Mouse (Mus musculus): ENCODE measurements around the gene Zfr.

Gene Zfr

DNA sequence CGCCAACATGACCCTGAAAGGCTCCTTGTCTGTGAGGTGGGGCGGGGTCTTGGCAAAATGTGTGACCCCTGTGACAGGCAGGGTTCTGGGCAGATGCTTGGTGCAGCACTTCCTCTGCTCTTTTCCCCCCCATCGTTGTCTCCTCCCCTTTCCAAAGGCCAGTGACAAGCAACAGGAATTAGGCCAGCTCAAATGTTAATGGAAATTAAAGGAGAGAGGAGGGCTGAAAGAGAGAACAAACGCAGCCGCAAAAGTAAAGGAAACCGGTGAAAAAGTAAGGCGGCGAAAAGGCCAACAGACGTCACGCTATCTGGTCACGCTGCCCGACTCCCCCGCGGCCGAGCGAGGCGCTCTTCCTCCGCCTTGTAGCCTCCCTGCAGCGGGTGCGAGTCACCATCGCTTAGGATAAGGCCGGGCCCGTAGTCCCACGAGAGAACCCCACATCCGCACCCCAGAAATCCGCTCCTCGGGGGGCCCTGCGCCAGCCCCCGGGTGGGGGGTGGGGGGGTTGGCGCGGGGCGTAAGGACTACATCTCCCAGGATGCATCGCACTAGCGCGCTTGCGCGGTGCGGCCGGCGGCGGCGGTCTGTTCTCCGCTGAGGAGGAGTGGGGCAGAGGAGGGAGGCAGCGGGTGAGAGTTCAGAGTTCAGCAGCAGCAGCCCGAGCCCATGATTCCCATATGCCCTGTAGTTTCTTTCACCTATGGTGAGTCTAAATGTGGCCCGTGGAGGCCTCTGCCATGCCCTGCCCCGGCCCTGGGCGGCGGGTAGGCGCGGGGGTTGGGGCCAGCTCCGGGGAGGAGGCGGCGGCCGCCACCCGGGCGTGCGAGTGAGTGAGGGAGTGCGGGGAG, at the start of gene Zfr:
Gene Zfr, plus strand, starts transcription at position 590 of the 851 bp plus-strand sequence.
- DNase-seq (ENCODE audit: extremely low read depth, insufficient read length, low spot score): peak; percentile 92

DNA sequence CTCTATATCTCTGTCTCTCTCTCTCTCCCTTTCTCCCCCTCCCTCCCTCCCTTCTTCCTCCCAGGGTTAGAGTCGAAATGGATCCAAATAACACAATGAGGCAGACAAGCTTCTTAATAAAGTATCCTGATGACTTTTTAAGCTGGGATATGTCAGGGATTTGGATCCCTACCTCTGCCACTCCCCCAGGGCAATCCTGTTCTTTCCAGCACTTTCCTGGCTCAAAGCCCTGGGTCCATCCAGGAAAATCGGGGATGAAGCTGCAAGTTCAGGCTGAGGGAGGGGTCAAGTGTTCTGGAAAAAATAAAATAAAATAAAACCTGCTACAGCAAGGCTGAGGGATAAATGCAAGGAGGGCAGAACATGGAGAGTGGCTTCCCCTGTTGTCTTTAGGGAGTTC, 49.7 kb upstream of the Zfr start:
- DNase-seq (ENCODE audit: extremely low read depth, insufficient read length, low spot score): no peak

DNA sequence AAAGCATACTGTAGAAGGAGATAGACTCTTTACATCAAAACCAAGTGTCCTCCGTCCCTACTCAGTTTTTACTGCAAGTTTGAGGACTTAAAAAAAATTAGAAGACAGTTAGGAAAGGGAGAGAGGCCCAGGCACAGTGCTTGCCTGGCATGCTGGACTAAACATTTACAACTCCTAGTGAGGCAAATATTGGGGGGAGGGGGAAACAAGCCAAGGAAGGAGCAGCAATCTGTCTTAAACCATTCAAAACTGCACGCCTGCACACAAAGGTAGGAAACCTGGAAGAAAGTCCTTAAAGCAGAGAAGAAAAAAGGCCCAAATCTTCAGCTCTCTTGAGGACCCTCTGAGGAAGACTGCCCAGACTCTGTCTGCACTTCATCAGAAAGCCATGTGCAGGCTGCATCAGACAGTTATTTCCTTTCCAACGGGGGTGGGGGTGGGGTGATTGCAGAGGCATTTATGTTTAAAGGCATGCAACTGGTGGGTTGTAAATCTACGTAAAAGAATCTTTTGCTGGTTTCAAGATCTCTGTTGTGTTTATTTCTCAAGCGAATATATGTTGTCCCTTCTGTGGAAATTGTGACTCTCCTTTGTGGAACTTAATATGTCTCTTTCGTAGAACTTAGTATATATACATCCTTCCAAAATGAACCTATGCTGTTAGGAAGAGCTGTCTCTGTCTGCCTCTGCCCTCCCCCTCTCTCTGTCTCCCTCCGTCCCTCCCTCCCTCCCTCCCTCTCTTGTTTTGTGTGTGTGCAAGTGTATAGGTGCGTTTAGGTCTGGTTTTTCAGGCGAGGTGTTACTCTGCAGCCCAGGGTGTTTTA, 49.0 kb upstream of the Zfr start:
- no peak for DNase-seq (ENCODE audit: extremely low read depth, insufficient read length, low spot score)

DNA sequence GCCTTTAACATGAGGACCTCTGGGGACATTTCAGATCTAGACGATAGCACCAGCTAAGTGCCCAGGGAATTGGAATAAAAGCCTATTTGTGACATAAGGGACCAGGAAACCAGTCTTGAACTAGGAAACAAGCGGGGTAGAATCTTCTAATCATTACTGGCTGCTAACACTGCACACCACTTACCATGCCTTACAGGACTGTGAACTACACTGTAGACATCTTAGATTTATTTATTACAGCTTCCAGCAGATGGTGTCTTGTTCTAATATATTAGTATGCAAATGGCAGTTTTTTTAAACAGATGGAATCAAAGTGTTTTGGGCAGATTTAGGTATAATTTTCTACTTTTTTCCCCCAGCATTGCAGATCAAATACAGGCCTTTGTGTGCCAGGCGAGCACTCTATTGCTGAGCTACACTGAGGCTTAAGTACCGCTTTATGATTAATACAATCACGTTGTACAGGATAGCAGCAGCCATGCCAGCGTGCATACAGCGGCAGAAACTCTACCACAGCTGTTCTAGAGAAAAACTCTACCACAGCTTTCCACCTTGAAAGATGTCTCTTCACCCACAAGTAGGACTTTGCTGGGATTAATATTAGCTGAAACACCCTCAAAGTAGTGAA, 44.8 kb upstream of the Zfr start:
- no peak for DNase-seq (ENCODE audit: extremely low read depth, insufficient read length, low spot score)

DNA sequence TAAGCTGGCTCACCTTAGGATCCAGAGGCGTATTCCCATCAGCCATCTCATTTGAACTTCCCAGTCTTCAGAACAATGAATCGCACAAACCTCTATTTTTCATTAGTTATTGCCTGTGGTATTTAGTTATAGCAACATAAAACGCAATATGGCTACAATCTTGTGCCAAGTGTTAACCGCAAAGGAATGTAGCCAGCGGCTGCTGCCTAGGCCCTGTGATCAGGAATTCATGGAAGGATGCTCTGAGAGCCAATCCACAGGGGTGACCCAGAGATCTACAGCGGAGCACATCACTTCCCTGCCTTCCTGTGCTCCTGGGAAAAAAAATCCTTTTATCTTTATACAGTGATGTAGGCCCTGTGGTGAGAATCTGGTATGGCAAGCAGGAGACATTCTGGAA, 43.2 kb upstream of the Zfr start:
- DNase-seq (ENCODE audit: extremely low read depth, insufficient read length, low spot score): no peak

DNA sequence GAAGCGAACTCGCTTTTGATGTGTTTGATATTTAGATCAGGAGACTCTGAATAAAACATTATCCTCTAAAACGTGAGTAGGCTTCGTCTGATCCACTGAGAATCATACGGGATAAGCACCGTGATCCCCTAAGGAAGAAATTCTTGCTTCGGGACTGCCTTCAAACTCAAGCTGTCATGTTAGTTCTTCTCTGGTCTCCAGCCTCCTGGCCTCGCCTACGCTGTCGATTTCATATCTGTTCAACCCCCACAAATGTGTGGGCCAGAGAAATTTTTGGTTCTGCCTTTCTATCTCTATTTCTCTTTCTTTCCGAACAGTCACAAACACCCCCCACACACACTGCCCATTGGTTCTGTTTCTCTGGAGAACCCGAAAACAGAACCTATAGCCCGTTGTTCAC, 35.3 kb upstream of the Zfr start:
- no peak for DNase-seq (ENCODE audit: extremely low read depth, insufficient read length, low spot score)

DNA sequence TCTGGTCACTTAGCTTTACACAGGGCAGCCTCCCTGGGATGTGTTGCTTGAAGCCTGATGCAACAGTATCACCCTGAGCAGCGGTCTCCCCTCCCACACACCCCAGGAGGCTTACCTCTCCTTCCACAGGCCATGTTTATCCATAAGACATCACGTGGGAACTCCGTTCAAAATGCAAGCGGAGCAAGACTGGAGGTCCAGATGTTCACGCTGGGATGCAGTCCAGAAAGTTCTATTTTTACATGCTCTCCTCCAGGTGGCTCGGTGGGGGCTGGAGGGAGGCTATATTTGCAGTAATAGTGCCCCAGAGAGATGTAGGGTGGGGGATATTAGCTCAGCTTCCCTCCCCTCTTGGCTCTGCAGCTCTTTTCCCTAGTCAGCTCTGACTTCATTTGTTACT, 33.5 kb upstream of the Zfr start:
- no peak for DNase-seq (ENCODE audit: extremely low read depth, insufficient read length, low spot score)

DNA sequence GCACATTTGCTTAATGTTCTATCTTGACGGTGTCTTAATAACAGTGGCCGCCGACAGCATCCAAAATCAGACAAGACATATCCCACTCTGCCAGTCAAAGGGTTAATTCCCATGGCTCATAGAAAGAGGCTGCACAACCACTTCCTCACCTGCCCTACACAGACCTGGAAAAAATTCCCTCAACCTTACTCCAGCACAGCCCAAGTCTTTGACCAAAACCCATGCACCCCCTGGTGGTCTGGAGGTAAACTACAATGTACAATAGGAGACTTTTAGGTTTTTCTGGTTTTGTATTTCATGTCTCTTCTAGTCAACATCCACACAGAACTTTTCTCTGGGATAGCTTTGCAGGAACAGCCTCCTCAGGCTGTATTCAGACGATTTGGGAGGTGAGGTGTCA, 32.8 kb upstream of the Zfr start:
- no peak for DNase-seq (ENCODE audit: extremely low read depth, insufficient read length, low spot score)

DNA sequence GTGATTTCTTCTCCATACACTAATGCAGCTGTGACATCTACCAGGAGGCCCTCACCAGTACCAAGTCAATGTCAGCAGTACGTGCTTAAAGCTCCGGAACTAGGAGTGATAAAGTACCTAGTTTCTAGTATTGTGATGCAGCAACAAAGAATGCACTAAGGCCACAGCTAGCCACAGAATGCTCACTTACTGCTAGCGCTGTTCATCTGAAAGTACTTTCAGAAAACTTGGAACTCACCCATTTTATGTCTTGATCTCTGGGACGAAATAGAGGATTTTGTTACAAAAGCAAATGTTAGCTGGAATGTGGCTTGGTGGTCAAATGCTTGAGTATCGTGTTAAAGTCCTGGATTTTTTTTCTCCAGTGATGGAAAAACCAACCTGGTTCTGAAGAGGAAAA, 30.0 kb upstream of the Zfr start:
- no peak for DNase-seq (ENCODE audit: extremely low read depth, insufficient read length, low spot score)

DNA sequence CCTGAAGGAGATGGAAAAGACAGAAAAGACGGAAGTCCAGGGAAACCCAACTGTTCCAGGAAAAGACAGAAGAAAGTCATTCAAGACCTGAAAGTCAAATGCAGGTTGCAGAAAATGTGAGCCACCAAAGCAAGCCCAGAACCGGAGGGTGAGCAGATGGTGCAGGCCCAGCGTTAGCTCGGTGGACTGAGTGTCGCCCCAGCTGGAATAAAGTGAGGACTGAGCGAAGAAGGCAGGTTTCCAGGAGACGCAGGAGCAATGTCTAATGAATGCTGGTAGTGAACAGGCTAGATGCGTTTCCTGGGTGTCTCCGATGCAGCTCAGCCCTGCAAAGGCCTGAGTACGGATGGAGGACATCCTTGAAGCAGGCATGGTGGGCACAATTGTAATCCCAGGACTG, 29.5 kb upstream of the Zfr start:
- DNase-seq (ENCODE audit: extremely low read depth, insufficient read length, low spot score): no peak

DNA sequence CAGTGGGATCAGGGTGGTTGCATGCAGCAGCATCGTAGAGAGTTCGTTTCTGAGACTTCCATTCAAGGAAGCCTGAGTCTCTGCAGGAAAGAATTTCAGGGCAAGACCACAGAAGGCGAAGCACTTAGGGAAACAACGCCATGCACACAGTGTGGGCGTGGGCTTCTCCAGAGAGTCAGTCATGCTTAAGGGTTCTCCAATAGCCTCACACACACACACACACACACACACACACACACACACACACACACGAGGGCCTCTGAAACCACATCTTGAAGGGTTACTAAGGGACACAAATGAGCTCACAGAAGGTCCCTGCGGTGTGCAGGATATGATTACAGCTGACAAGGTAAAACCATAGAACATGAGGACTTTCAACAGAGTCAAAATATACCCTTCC, 27.5 kb upstream of the Zfr start:
- no peak for DNase-seq (ENCODE audit: extremely low read depth, insufficient read length, low spot score)

DNA sequence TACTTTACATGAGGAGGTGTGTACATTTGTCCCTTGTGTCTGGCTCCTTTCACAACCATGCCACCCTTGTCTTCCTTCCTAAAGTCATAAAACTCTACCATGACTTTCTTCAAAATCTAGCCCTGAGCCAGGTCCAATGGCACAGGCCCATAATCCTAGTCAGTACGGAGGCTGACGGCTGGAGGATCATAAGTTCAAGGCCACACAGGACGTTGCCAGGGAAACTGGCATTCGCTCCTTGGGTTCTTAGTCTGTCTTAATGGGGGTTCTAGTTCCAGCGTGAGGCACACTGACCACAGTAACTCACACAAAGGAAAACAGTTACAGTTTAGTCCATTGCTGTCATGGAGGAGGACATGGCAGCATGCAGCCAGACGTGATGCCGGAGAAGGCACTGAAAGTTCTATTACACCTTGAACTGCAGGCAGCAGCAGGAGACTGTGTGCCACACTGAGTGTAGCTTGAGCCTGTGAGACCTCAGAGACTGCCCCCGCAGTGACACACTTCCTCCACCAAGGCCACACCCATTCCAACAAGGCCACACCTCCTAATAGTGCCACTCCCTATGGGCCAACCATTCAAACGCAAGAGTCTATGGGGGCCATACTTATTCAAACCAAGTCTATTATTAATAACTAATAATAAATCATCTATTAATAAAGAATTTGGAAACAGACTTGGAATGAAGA, 26.5 kb upstream of the Zfr start:
- DNase-seq (ENCODE audit: extremely low read depth, insufficient read length, low spot score): no peak

DNA sequence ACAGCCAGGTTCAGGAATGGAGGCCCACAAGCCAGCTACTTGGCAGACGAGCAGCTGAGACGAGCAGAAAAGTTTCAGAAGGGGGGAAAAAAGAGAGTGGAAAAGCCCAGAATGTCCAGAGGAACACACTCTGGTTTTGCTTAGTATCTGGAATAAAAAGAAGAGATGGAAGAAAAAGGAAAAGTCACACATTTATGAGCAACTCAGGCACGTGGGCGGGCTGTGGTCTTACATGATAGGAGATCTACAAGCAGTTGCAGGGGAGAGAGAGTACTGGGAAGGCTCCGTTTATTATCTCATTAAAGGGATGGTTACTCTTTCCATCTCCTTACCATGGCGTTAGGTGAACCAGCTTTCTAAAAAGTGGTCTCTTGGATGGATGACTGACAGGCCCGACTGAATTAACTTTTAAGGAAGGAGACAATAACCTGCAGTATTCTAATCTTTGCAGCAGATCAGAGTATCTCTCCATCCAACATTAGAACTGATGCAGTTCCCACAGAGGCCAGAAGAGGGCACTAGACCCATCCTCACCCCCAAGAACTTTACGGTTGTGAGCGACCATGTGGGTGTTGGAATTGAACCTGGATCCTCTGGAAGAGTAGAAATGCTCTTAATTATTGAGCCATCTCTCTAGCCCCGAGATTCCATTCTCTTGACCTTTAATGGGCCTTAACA, 25.7 kb upstream of the Zfr start:
- DNase-seq (ENCODE audit: extremely low read depth, insufficient read length, low spot score): peak; percentile 31

DNA sequence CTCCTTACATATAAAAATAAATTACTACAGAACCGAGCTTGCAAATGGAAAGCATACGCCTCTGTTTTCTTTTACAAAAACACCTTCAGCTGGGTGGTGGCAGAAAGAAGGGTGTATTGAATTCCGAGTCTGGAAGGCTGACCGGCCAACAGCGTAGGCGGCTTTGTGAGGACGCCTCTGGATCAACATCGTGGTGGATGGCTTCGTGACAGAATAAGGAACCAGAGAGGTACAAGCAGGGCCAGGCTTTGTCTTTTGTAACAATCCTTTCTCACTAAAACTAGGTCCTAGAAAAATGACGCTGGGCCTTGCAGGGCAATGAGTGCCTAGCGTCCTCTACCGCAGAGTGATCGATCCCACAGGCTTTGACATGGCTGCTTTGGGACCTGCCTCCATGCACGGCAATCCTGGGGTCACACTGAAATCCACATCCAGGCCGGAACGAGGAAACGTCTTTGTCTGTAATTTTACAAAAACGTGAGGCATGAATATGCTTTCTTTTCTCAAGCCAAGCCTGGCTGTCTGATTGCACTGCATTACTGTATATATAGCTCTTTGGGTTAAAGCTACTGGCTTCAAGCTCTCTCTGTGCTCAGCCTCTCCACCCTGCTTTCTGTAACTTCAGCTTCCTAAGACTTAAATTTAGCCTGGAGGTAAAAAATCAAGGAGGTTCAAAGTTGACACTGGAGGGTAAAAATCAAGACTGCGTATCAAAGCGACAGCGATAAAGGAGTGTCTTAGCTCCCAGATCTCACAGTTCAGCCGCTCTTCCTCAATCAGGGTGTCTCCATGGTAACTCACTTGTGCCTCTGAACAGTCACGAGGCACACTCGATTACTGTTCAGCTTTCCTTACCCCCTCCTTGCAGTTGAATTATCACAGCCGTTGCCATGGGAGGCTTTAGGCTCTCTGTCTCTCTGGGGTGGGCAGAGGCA, 24.3 kb upstream of the Zfr start:
- DNase-seq (ENCODE audit: extremely low read depth, insufficient read length, low spot score): no peak

DNA sequence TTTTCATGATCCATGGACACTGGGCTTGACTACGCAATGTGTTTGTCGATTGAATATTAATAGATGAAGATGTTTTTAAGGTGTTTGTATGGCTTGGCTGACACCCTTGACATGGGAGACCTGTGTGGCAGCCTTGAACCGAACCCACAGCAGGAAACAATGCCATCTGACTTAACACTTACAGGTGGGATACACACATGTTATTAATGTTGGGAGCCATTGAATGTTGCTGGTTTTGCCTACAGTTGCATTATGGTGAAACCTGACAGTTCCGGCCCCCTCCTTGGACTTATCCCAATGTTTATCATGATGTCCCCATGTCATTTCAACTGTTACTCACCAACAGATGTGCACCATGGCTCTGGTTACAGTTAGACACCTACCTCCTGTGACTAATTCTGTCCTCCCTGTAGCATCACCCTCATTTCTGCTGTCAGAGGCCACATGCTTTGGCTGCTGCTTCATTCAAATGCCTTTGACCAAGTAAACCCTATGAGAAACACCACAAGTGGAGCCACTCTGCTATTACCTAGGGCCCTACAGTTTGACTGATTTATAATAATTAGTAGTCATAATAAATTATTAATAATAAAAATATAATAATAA, 23.6 kb upstream of the Zfr start:
- no peak for DNase-seq (ENCODE audit: extremely low read depth, insufficient read length, low spot score)

DNA sequence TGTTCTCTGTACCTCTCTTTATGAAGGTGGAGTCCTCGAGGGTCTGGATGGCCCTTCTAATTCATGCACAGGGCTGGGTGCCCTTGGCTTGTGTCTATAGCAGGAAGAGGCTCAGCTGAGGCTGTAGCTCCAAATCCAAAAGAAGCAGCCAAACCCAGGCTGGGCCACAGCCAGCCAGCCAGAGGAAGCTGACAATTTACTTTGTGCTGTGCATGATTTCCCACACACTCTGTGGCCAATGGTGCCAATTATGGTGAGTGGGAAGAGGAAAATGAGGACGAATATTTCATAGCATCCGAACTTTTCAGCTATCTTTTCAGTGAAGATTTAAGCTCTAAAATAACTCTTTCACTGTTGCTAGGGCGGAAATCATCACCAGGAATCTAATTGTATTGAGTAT, 21.2 kb upstream of the Zfr start:
- no peak for DNase-seq (ENCODE audit: extremely low read depth, insufficient read length, low spot score)

DNA sequence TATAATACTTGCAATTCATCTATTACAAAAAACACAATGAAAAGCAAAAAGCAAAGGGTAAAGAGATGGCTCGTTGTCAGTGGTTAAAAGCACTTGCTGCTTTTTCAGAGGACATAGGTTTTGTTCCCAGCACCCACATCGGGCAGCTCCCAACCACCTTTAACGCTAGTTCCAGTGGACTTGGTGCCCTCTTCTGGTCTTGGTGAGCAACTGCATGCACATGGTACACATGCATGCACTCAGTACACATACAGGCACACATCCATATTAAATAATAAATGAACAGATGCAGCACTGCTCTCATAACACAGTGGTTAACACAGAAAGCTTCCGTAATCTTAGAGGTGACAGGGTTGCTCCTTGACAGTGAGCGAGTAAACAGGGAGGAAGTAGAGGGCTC, 20.3 kb upstream of the Zfr start:
- DNase-seq (ENCODE audit: extremely low read depth, insufficient read length, low spot score): no peak

DNA sequence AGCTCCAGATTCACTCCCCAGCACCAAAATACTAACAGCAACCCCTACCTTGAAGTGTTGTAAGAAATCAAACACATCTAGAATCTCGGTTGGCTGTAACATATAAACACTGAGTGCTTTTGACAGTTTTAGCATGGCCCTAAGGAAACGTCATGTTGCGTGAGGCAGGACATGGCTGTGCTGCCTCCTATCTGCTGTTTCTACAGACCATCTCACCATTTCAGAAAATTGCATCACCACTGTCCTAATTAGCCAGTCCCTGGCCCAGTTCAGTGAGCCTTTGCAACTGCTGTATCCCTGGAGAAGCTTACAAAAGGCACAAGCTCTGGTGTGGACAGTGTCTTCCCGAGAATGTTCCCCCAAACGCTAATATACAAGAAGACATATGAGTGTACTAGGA, 16.7 kb upstream of the Zfr start:
- DNase-seq (ENCODE audit: extremely low read depth, insufficient read length, low spot score): no peak

DNA sequence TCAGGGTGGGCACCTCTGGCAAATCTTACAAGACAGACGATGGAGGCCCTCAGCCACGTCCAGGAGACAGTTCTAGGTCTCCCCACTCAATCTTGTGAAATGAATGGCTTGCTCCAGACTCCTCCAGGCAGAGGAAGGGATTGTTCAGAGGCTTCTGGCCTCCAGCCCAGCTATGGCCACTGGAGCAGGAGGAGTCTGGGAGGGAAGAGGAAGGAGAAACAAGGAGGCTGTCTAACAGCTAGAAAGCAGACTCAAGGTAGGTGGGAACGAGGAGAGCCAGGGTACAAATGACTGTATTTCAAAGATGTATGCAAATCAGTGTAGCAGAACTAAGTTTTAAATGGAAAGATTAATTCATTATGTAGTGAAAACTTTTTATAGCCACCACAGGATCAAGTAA, 13.9 kb upstream of the Zfr start:
- DNase-seq (ENCODE audit: extremely low read depth, insufficient read length, low spot score): no peak

All from 3134 (cell line).